ENCODE assay signal across 11 mouse cellular contexts in genomic region chr14:29940313-29940812, GRCm38 (mm10). TPM values are rescaled to one million over a fixed set of nuclear protein-coding genes. Genes with fewer than 3 reads are reported as not detected.
A peak's percentile ranks its signal among the peaks of the same experiment; 100 is the strongest.
DNase-seq lines count a peak whose midpoint lies in the region; ATAC-seq lines count a peak whose summit lies in the region.
"Had no signal": no experiment of that assay in that cellular context is flagged by ENCODE, and none has a peak within 500 bp of the region (broad histone marks: within the 10 kb centered on the region; RNA-seq: fewer than 3 reads in every experiment).

No protein-coding gene starts in this region.

- peaks cover 23% of the 10 kb centered on the region for H3K27me3 ChIP-seq in heart, embryonic 15.5 days
- H3K27me3 ChIP-seq in embryonic facial prominence, embryonic 13.5 days = no peaks in the 10 kb centered on the region
- peaks cover 13% of the 10 kb centered on the region for H3K27me3 ChIP-seq in limb, embryonic 13.5 days
- H3K27me3 ChIP-seq in kidney, embryonic 16.5 days (ENCODE audit: insufficient read depth, low read length) = peaks cover 3% of the 10 kb centered on the region; the same call in 1 of the 2 replicates
- peaks cover 3% of the 10 kb centered on the region; the same call in 1 of the 2 replicates for H3K27me3 ChIP-seq in kidney, embryonic 14.5 days (ENCODE audit: control insufficient read depth, insufficient read depth, low read length)

- DNase-seq in heart, postnatal 10 days = no peak
- DNase-seq in retina, postnatal 7 days (ENCODE audit: low read depth, low spot score) = peak; percentile 45
- DNase-seq in urinary bladder, postnatal 25 days (ENCODE audit: low spot score) = no peak
- DNase-seq: gastrocnemius, postnatal 14 days; right cerebral cortex, adult 18-20 months had no signal

- no peaks in the 10 kb centered on the region for H3K36me3 ChIP-seq in heart, embryonic 15.5 days
- no peaks in the 10 kb centered on the region for H3K36me3 ChIP-seq in embryonic facial prominence, embryonic 13.5 days
- no peaks in the 10 kb centered on the region for H3K36me3 ChIP-seq in limb, embryonic 13.5 days
- no peaks in the 10 kb centered on the region for H3K36me3 ChIP-seq in kidney, embryonic 16.5 days (ENCODE audit: insufficient read depth, low read length)
- H3K36me3 ChIP-seq in kidney, embryonic 14.5 days (ENCODE audit: control insufficient read depth, insufficient read depth, low read length) = no peaks in the 10 kb centered on the region

- intact Hi-C loops in heart, postnatal 10 days (cut with DNase I) = loop anchor here (2.0 to 5.0 kb wide), 2 partner anchors 104 to 213 kb away; no protein-coding TSS in a partner anchor

- peaks cover 9% of the 10 kb centered on the region; the same call in 1 of the 2 replicates for H3K4me1 ChIP-seq in heart, embryonic 15.5 days (replicated peaks)
- H3K4me1 ChIP-seq in embryonic facial prominence, embryonic 13.5 days = peaks cover 24% of the 10 kb centered on the region
- peaks cover 9% of the 10 kb centered on the region for H3K4me1 ChIP-seq in limb, embryonic 13.5 days
- H3K4me1 ChIP-seq in kidney, embryonic 16.5 days (ENCODE audit: insufficient read depth, low read length) = peaks cover 5% of the 10 kb centered on the region; the same call in 1 of the 2 replicates
- no peaks in the 10 kb centered on the region for H3K4me1 ChIP-seq in kidney, embryonic 14.5 days (ENCODE audit: control insufficient read depth, insufficient read depth, low read length)

- H3K9ac ChIP-seq in heart, embryonic 15.5 days = no peak overlapping the region
- H3K9ac ChIP-seq in embryonic facial prominence, embryonic 13.5 days = no peak overlapping the region
- H3K9ac ChIP-seq in limb, embryonic 13.5 days = no peak overlapping the region
- no peak overlapping the region for H3K9ac ChIP-seq in kidney, embryonic 16.5 days (replicated peaks; ENCODE audit: low read length)
- no peak overlapping the region for H3K9ac ChIP-seq in kidney, embryonic 14.5 days (ENCODE audit: low read depth, low read length)

- H3K4me3 ChIP-seq in heart, embryonic 15.5 days = no peak overlapping the region
- H3K4me3 ChIP-seq in embryonic facial prominence, embryonic 13.5 days = no peak overlapping the region
- H3K4me3 ChIP-seq in limb, embryonic 13.5 days = no peak overlapping the region
- H3K4me3 ChIP-seq in kidney, embryonic 16.5 days (ENCODE audit: low read length) = no peak overlapping the region
- no peak overlapping the region for H3K4me3 ChIP-seq in kidney, embryonic 14.5 days (ENCODE audit: low read length)

- no peak overlapping the region for H3K27ac ChIP-seq in heart, embryonic 15.5 days
- H3K27ac ChIP-seq in embryonic facial prominence, embryonic 13.5 days = no peak overlapping the region
- no peak overlapping the region for H3K27ac ChIP-seq in limb, embryonic 13.5 days
- no peak overlapping the region for H3K27ac ChIP-seq in kidney, embryonic 16.5 days (ENCODE audit: low read length)
- H3K27ac ChIP-seq in kidney, embryonic 14.5 days (ENCODE audit: low read depth, low read length) = no peak overlapping the region
- H3K27ac ChIP-seq: kidney, postnatal 0 days had no signal

- ATAC-seq in heart, embryonic 15.5 days (replicated peaks; ENCODE audit: insufficient number of reproducible peaks, insufficient read depth, low FRiP score, low read depth) = no peak
- no peak for ATAC-seq in embryonic facial prominence, embryonic 13.5 days (ENCODE audit: insufficient number of reproducible peaks, insufficient read depth, low FRiP score, low TSS enrichment, low read depth)
- no peak for ATAC-seq in limb, embryonic 13.5 days (ENCODE audit: low FRiP score, low read depth)
- no peak for ATAC-seq in kidney, embryonic 16.5 days (ENCODE audit: low FRiP score, low TSS enrichment)
- no peak for ATAC-seq in kidney, embryonic 14.5 days (ENCODE audit: low FRiP score, low TSS enrichment)

- no peaks in the 10 kb centered on the region for H3K9me3 ChIP-seq in heart, embryonic 15.5 days (replicated peaks)
- no peaks in the 10 kb centered on the region for H3K9me3 ChIP-seq in embryonic facial prominence, embryonic 13.5 days
- H3K9me3 ChIP-seq in limb, embryonic 13.5 days = no peaks in the 10 kb centered on the region
- H3K9me3 ChIP-seq in kidney, embryonic 16.5 days (ENCODE audit: low read length) = no peaks in the 10 kb centered on the region
- H3K9me3 ChIP-seq in kidney, embryonic 14.5 days (ENCODE audit: control insufficient read depth, low read length) = no peaks in the 10 kb centered on the region

- H3K4me2 ChIP-seq in heart, embryonic 15.5 days = 0 out of 2 replicates have a peak overlapping the region, but pooled peaks have one; percentile 3
- H3K4me2 ChIP-seq in embryonic facial prominence, embryonic 13.5 days = peak overlapping the region; percentile 26
- peak overlapping the region; percentile 32 for H3K4me2 ChIP-seq in limb, embryonic 13.5 days (replicated peaks)
- H3K4me2 ChIP-seq in kidney, embryonic 16.5 days (replicated peaks; ENCODE audit: low read depth, low read length) = no peak overlapping the region
- H3K4me2 ChIP-seq in kidney, embryonic 14.5 days (replicated peaks; ENCODE audit: low read depth, low read length) = no peak overlapping the region

- 8% methylated on average over 10 of the region's 10 CpGs for WGBS in heart, embryonic 15.5 days
- 20% methylated on average over 10 of the region's 10 CpGs for WGBS in embryonic facial prominence, embryonic 13.5 days
- 23% methylated on average over 10 of the region's 10 CpGs for WGBS in limb, embryonic 13.5 days
- 34% methylated on average over 10 of the region's 10 CpGs for WGBS in kidney, embryonic 16.5 days
- 27% methylated on average over 10 of the region's 10 CpGs for WGBS in kidney, embryonic 14.5 days

RNA-seq across cellular contexts. Expression of gene Selenok, which starts 27.7 kb away (rescaled TPM):
- polyA plus RNA-seq in heart, embryonic 15.5 days (2015; fragmentation: Nextera tagmentation; extraction: Ambion mirVana) = 197 and 222 TPM in 2 replicates
- total RNA-seq in heart, postnatal 10 days (2021) = 10 to 100 TPM; 78.0 to 79.3 TPM
- 308 and 361 TPM in 2 replicates for polyA plus RNA-seq in embryonic facial prominence, embryonic 13.5 days (2015; fragmentation: Nextera tagmentation; extraction: Ambion mirVana)
- 298 and 303 TPM in 2 replicates for polyA plus RNA-seq in limb, embryonic 13.5 days (2015; fragmentation: Nextera tagmentation; extraction: Ambion mirVana)
- 260 and 268 TPM in 2 replicates for polyA plus RNA-seq in kidney, embryonic 16.5 days (2015; fragmentation: Nextera tagmentation; extraction: Ambion mirVana)
- polyA plus RNA-seq in kidney, embryonic 14.5 days (2014; fragmentation: Nextera tagmentation; extraction: Ambion mirVana) = 203 and 294 TPM in 2 replicates

RNA-seq across cellular contexts. Expression of gene Actr8, which starts 37.8 kb away (rescaled TPM):
- 47.0 and 52.1 TPM in 2 replicates for polyA plus RNA-seq in heart, embryonic 15.5 days (2015; fragmentation: Nextera tagmentation; extraction: Ambion mirVana)
- total RNA-seq in heart, postnatal 10 days (2021) = 10 to 100 TPM; 36.6 to 37.7 TPM
- 67.5 and 73.6 TPM in 2 replicates for polyA plus RNA-seq in embryonic facial prominence, embryonic 13.5 days (2015; fragmentation: Nextera tagmentation; extraction: Ambion mirVana)
- 69.8 and 71.9 TPM in 2 replicates for polyA plus RNA-seq in limb, embryonic 13.5 days (2015; fragmentation: Nextera tagmentation; extraction: Ambion mirVana)
- 75.5 and 83.8 TPM in 2 replicates for polyA plus RNA-seq in kidney, embryonic 16.5 days (2015; fragmentation: Nextera tagmentation; extraction: Ambion mirVana)
- 48.2 and 62.5 TPM in 2 replicates for polyA plus RNA-seq in kidney, embryonic 14.5 days (2014; fragmentation: Nextera tagmentation; extraction: Ambion mirVana)

Comparison
In these comparisons a context has a peak if more than half of its experiments do, and no peak if none do; other contexts are left out.
1. H3K4me2 ChIP-seq: peak in heart, embryonic 15.5 days (single experiment), embryonic facial prominence, embryonic 13.5 days (single experiment) and limb, embryonic 13.5 days (single experiment); none in kidney, embryonic 16.5 days (single experiment) and kidney, embryonic 14.5 days (single experiment).